Mouse (Mus musculus): ENCODE measurements around the gene Epha8.

Gene Epha8

GRCm38 (mm10) chr4:136954562-136954961, 2.1 kb downstream of the Epha8 start:
- DNase-seq (ENCODE audit: low spot score): no peak

- no peak for DNase-seq (ENCODE audit: low spot score)
Observed at GRCm38 (mm10) chr4:136949266-136949989, 7.2 kb downstream of the Epha8 start.

- no peak for DNase-seq (ENCODE audit: low spot score)
Observed at GRCm38 (mm10) chr4:136945397-136945796, 11.2 kb downstream of the Epha8 start.

- no peak for DNase-seq (ENCODE audit: low spot score)
Observed at GRCm38 (mm10) chr4:136944558-136945350, 11.9 kb downstream of the Epha8 start.

GRCm38 (mm10) chr4:136943175-136943574, 13.4 kb downstream of the Epha8 start:
- DNase-seq (ENCODE audit: low spot score): no peak

GRCm38 (mm10) chr4:136942761-136943160, 13.9 kb downstream of the Epha8 start:
- DNase-seq (ENCODE audit: low spot score): no peak

- DNase-seq (ENCODE audit: low spot score): no peak
Observed at GRCm38 (mm10) chr4:136937935-136938334, 18.7 kb downstream of the Epha8 start.

- DNase-seq (ENCODE audit: low spot score): no peak
Observed at GRCm38 (mm10) chr4:136937344-136937743, 19.3 kb downstream of the Epha8 start.

- DNase-seq (ENCODE audit: low spot score): no peak
Observed at GRCm38 (mm10) chr4:136934746-136935613, 21.6 kb downstream of the Epha8 start.

- no peak for DNase-seq (ENCODE audit: low spot score)
Observed at GRCm38 (mm10) chr4:136930474-136930873, 26.1 kb downstream of the Epha8 start.

- DNase-seq (ENCODE audit: low spot score): no peak
Observed at GRCm38 (mm10) chr4:136928928-136929327, 27.7 kb downstream of the Epha8 start.

GRCm38 (mm10) chr4:136925804-136926203, 30.8 kb downstream of the Epha8 start:
- no peak for DNase-seq (ENCODE audit: low spot score)

GRCm38 (mm10) chr4:136924529-136924928, 32.1 kb downstream of the Epha8 start:
- DNase-seq (ENCODE audit: low spot score): no peak

- DNase-seq (ENCODE audit: low spot score): no peak
Observed at GRCm38 (mm10) chr4:136919526-136919925, 37.1 kb downstream of the Epha8 start.

GRCm38 (mm10) chr4:136918834-136919233, 37.8 kb downstream of the Epha8 start:
- DNase-seq (ENCODE audit: low spot score): no peak

- no peak for DNase-seq (ENCODE audit: low spot score)
Observed at GRCm38 (mm10) chr4:136917165-136917524, 39.5 kb downstream of the Epha8 start.

GRCm38 (mm10) chr4:136916359-136917164, 40.1 kb downstream of the Epha8 start:
- DNase-seq (ENCODE audit: low spot score): no peak

GRCm38 (mm10) chr4:136912841-136913240, 43.8 kb downstream of the Epha8 start:
- no peak for DNase-seq (ENCODE audit: low spot score)

GRCm38 (mm10) chr4:136911804-136912203, 44.8 kb downstream of the Epha8 start:
- no peak for DNase-seq (ENCODE audit: low spot score)

GRCm38 (mm10) chr4:136911211-136911646, 45.4 kb downstream of the Epha8 start:
- DNase-seq (ENCODE audit: low spot score): no peak

GRCm38 (mm10) chr4:136907809-136908208, 48.8 kb downstream of the Epha8 start:
- no peak for DNase-seq (ENCODE audit: low spot score)

GRCm38 (mm10) chr4:136907033-136907432, 49.6 kb downstream of the Epha8 start:
- no peak for DNase-seq (ENCODE audit: low spot score)

Data from layer of hippocampus, adult 9-10 months (tissue).